Mouse (Mus musculus) thymus, adult 2 months (tissue): ENCODE results near the gene Kcnq5. TPM values are rescaled to one million over a fixed set of nuclear protein-coding genes. Genes with fewer than 3 reads are reported as not detected.

Experiments used
- DNase-seq: peaks from one replicate; pipeline ENCODE4 v3.0.0; 2021
- H3K27ac ChIP-seq: fragments of 200-500 bp; 2 replicates; pipeline ENCODE4 v1.5.1; 2012; ENCODE audit warnings: low read length, control low read depth; ENCODE audit not compliant: control insufficient read depth, insufficient read depth
- H3K27me3 ChIP-seq: fragments of 200-500 bp; 2 replicates; pipeline ENCODE4 v1.6.1; 2012; ENCODE audit warnings: mild to moderate bottlenecking, low read length, moderate library complexity, mixed read lengths; ENCODE audit not compliant: control insufficient read depth, insufficient read depth
- H3K36me3 ChIP-seq: fragments of 200-500 bp; 2 replicates; pipeline ENCODE4 v1.6.1; 2012; ENCODE audit warnings: mild to moderate bottlenecking, low read length, moderate library complexity; ENCODE audit not compliant: control insufficient read depth, insufficient read depth
- H3K4me1 ChIP-seq: fragments of 200-500 bp; replicated peaks from 2 replicates; pipeline ENCODE4 v1.6.1; 2012; ENCODE audit warnings: low read length; ENCODE audit not compliant: control insufficient read depth, insufficient read depth
- H3K4me3 ChIP-seq: fragments of 200-500 bp; 2 replicates; pipeline ENCODE4 v1.5.1; 2012; ENCODE audit warnings: mild to moderate bottlenecking, low read length, control low read depth, moderate library complexity; ENCODE audit not compliant: control insufficient read depth, insufficient read depth
- CTCF ChIP-seq: fragments of 200-500 bp; IDR thresholded peaks from 2 replicates; pipeline ENCODE4 v1.5.1; 2012; ENCODE audit warnings: mild to moderate bottlenecking, control low read depth, low read length, moderate library complexity, borderline replicate concordance; ENCODE audit not compliant: control insufficient read depth, poor library complexity, insufficient read depth; ENCODE audit errors: extremely low read depth
- POLR2A ChIP-seq: fragments of 200-500 bp; IDR thresholded peaks from 2 replicates; pipeline ENCODE4 v1.6.1; 2012; ENCODE audit warnings: mild to moderate bottlenecking, low read length, control low read depth, moderate library complexity; ENCODE audit not compliant: control insufficient read depth, poor library complexity, insufficient read depth; ENCODE audit errors: extremely low read depth
- WGBS: fragments of 180-500 bp; shearing (Covaris S2); methylation state at CpG from one replicate; pipeline ENCODE4 v1.1.7; 2018; 5-methylcytosine and 5-hydroxymethylcytosine counted together
- polyA plus RNA-seq: library from polyadenylated mRNA; depleted of rRNA; stranded (reverse); fragments of >200 nt; gene quantifications from 2 replicates; pipeline ENCODE4 v1.2.3, GENCODE M21; 2012

Kcnq5 gene
- polyA plus RNA-seq, 1 experiment: 0.62 TPM

DNA sequence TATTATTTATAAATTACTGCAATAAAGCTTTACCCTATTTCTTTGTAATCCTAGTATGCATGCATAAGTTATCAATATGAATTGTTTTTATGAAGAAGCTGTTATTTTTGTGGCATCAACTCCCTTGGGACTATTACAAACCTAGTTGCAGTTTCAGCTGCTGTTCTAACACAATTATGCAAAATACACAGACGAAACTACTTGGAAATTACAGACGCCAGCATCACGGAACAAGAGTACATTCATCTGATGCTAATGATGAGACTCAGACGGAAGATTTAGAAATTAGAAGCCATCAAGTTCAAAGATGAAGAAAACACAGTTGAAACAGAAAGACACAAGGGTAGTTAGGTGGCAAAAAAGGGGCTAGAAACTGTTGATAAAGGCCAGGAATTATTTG lies 310.9 kb downstream of the Kcnq5 start:
- Histone ChIP-seq H3K4me3 (no peak overlapping the region), H3K36me3 (no peaks in the 10 kb centered on the region), H3K27ac (no peak overlapping the region), H3K27me3 (no peaks in the 10 kb centered on the region), H3K4me1 (no peaks in the 10 kb centered on the region)
- DNase-seq: no peak
- TF ChIP-seq POLR2A (no peak), CTCF (no peak)
- WGBS: 91% methylated on average over 4 of the region's 4 CpGs

DNA sequence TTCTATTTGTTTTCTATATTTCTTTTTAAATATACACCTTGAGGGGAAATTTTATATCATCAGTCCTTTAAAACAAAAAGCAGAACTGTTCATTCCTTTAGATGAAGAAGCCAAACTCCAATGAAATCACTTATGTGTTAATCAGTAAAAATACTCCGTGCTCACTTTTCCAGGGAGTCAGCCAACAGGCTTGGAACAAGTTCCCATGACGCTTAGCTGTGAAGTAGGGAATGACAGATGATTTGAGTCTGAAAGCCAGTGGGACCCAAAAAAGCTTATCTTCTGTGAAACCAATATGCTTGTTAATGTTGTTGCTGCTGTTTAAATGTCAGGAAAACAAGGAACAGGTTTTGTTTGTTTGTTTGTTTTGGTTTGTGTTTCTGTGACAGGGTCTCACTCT lies 326.3 kb downstream of the Kcnq5 start:
- WGBS: 91% methylated on average over 2 of the region's 2 CpGs
- Histone ChIP-seq H3K4me3 (no peak overlapping the region), H3K4me1 (no peaks in the 10 kb centered on the region), H3K36me3 (no peaks in the 10 kb centered on the region), H3K27me3 (no peaks in the 10 kb centered on the region), H3K27ac (no peak overlapping the region)
- no peak for DNase-seq
- TF ChIP-seq CTCF: no peak
- no peak for TF ChIP-seq POLR2A

DNA sequence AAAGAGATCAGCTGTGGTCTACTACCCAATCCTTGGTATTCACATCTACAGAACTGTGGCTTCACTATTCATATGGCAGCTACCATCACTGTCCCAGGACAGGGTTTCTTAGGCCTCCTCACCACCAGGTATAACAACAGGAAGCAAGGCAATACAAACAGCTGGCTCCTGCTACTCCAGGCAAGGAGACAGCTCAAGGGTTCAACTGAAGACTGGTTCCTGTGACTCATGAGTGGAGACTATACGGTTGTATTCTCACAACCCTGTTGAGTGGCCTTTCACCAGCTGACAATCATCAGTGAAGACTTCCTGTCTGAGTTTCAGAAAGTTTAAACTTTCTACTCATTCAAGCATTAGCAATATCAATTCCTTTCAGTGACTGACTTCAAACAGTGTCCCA lies 327.7 kb downstream of the Kcnq5 start:
- WGBS: 88% methylated on average over 1 of the region's 1 CpGs
- no peak for TF ChIP-seq CTCF
- no peak for TF ChIP-seq POLR2A
- H3K27me3 ChIP-seq: no peaks in the 10 kb centered on the region
- H3K36me3 ChIP-seq: no peaks in the 10 kb centered on the region
- H3K27ac ChIP-seq: no peak overlapping the region
- H3K4me1 ChIP-seq: no peaks in the 10 kb centered on the region
- H3K4me3 ChIP-seq: no peak overlapping the region
- no peak for DNase-seq

DNA sequence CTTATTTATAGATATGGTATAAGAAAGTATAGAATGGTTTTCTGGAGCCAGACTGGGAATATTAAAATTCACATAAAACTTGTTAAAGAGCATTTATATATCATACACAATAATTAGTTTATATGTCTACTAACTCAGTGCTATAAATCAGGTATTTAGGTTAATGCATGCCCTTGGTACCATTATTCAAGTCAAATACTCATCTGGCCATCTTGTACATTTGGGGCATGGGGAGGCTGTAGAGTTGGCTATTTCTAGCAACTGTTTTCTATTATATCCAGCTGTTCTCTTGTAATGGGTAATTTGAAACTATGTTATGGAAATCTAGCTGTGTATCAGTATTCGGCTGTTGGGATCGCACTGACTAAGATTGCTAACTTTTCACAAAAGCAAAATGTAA lies 339.3 kb downstream of the Kcnq5 start:
- H3K27me3 ChIP-seq: no peaks in the 10 kb centered on the region
- WGBS: 91% methylated on average over 2 of the region's 2 CpGs
- H3K27ac ChIP-seq: no peak overlapping the region
- no peak for DNase-seq
- TF ChIP-seq POLR2A: no peak
- TF ChIP-seq CTCF: no peak
- H3K4me3 ChIP-seq: no peak overlapping the region
- H3K36me3 ChIP-seq: no peaks in the 10 kb centered on the region
- no peaks in the 10 kb centered on the region for H3K4me1 ChIP-seq

DNA sequence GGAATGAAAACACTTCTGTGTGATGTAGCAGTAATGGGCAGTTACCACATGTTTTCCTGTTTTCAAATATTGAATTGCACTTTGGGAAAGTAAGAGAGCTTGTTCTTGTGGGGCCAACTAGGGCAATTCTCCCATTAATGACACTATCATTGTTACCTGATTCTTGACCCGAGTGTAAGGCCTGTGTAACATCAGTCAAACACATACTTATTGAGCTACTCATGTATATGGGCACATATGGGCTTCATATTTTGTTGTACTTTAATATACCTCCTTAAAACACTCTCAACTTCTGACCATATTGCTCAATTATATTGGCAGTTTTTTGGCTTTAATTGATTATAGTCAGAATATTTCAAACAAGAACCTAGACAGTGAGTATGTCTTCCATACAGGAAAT lies 339.7 kb downstream of the Kcnq5 start:
- no peaks in the 10 kb centered on the region for H3K27me3 ChIP-seq
- no peak overlapping the region for H3K4me3 ChIP-seq
- H3K4me1 ChIP-seq: no peaks in the 10 kb centered on the region
- no peak for TF ChIP-seq CTCF
- TF ChIP-seq POLR2A: no peak
- DNase-seq: no peak
- no peaks in the 10 kb centered on the region for H3K36me3 ChIP-seq
- 91% methylated on average over 1 of the region's 1 CpGs for WGBS
- H3K27ac ChIP-seq: no peak overlapping the region

DNA sequence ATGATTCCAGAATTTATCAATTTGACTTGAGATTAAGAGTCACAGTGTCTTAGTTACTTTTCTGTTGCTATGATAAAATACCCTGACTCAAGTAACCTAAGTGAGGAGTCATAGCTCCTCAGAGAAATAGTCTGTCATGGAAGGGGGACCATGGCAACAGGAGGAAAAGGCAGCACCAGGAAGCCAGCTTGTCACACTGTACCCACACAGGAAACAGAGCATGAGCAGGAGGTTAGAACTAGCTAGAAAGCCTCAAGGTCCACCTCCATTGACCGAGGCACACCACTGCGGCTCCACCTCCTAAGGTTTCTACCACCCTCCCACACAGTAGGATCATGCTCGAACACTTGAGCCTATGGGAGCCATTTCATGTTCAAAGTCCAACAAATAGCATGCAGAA lies 343.0 kb downstream of the Kcnq5 start:
- no peak overlapping the region for H3K27ac ChIP-seq
- H3K4me1 ChIP-seq: no peaks in the 10 kb centered on the region
- no peak overlapping the region for H3K4me3 ChIP-seq
- WGBS: 35% methylated on average over 3 of the region's 3 CpGs
- DNase-seq: no peak
- TF ChIP-seq POLR2A: no peak
- TF ChIP-seq CTCF: no peak
- H3K36me3 ChIP-seq: no peaks in the 10 kb centered on the region
- no peaks in the 10 kb centered on the region for H3K27me3 ChIP-seq

DNA sequence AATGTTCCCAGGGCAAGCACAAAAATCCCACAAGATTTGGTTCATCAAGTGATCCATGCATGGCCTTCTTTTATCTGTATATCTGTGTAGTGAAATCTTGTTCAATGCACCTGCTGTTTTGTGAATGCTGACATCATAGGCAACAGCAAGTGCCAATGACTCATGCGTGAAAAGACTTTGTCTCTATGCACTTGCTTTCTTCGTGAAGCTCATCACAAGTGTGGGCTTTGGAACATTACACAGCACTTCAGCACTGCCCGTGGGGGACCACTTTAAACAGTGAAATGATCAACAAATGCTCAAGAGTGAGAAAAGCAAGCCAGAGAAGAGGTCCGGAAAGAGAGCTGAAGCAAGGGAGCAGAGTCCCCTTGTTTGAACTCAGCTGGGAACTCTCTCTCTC lies 345.1 kb downstream of the Kcnq5 start:
- 87% methylated on average over 4 of the region's 4 CpGs for WGBS
- no peaks in the 10 kb centered on the region for H3K27me3 ChIP-seq

More for the DNA sequence above, 345.1 kb downstream of the Kcnq5 start:
- no peak for DNase-seq
- H3K4me3 ChIP-seq: no peak overlapping the region
- no peaks in the 10 kb centered on the region for H3K36me3 ChIP-seq
- no peaks in the 10 kb centered on the region for H3K4me1 ChIP-seq
- no peak for TF ChIP-seq POLR2A
- TF ChIP-seq CTCF: no peak
- H3K27ac ChIP-seq: no peak overlapping the region
